Mouse (Mus musculus) retina, postnatal 1 day (tissue): ENCODE results near the gene Gm43552.
"Not testable (repeated sequence)": the region's sequence is repeated elsewhere in the genome, so short reads cannot be mapped to it uniquely, and the experiment has no call there.

ENCODE experiments used
- DNase-seq: peaks from one replicate; pipeline ENCODE4 v3.0.0-alpha.2; 2012

Gm43552 gene

GRCm38 (mm10) chr5:65492716-65493531, at the start of gene Gm43552:
Gene Gm43552 (minus strand): TSS chr5:65492833.
- peak; percentile 96 for DNase-seq

DNA sequence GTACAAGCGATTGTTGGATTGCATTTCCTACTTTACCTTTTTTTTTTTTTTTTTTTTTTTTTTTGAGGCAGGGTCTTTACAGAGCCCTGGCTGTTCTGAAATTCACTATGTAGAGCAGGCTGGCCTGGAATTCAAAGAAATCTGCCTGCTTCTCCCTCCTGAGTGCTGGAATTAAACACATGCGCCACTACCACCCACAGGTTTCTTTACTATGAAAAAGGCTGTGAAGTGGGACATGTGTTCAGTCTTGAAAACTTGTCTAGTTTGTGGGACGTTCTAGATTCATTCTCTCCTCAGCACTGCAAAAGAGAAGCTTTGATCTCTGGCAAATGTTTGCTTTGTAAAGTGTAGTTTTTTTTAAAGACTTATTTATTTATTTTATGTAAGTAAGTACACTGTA, 49.3 kb upstream of the Gm43552 start:
- DNase-seq: no peak

- DNase-seq: no peak
These were observed 47.2 kb upstream of the Gm43552 start for GRCm38 (mm10) chr5:65539786-65540185.

DNA sequence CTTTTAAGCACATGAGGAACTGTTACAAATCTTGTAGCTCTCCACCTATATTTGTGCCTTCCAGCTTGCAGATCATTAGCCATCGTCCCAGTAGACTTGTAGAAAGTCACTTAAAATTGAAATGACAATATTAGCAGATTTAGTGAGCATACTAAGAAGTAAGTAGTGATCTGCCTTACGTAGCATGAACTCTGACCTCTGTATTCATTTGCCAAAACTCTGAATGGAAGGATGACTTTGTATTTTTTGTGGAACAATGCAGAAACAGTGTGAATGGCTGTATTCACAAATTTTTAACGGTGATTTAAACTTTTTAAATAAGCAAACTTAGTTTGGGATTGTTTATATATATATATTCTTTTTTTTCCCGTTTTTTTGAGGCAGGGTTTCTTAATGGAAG, 46.2 kb upstream of the Gm43552 start:
- DNase-seq: no peak

DNA sequence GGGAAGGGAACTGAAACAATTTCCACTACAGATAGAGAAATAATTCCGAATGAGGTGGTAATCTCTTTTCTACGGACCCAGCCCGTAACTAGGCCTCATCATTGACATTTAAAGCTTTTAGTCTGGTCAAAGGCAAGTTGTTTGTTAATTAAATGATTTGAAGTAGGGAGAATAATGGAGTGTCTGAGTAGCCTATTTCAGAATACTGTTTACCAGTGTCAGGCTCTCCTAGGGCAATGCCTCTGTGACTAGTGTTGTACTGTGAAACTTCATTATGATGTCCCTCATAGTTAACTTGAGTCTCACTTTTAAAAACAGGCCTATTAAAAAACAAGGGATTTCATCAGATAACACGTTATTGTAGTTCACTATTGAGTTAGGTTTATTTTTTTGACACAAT, 45.5 kb upstream of the Gm43552 start:
- no peak for DNase-seq

DNA sequence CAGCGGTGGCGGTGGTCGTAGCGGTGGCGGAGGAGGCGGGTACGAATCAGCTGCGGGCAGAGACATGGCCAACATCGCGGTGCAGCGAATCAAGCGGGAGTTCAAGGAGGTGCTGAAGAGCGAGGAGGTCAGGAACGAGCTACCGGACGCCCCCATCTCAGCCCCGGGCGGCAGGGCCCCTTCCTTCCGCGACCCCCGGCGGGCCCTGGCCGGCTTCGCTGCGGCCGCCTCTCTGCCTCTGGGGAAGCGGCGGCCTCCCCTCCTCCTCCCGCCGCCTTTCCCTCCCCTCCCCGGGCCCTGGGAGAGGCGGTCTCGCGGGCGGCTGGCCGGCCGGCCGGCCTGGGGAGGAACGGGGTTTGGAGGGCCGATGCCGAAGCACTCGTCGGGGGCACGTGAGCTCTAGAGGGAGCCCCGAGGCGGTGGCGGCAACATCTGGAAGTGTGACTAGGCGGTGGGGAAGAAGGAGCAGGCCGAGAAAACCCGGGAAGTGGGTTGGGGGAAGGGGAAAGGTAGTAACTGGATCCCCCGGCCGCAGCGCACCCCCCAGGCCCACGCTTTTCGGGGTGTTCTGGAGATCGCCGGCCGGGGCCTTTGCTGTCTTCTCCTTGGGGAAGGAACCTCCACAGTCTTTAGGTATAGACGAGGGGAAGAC, 44.9 kb upstream of the Gm43552 start:
- peak; percentile 77 for DNase-seq

DNA sequence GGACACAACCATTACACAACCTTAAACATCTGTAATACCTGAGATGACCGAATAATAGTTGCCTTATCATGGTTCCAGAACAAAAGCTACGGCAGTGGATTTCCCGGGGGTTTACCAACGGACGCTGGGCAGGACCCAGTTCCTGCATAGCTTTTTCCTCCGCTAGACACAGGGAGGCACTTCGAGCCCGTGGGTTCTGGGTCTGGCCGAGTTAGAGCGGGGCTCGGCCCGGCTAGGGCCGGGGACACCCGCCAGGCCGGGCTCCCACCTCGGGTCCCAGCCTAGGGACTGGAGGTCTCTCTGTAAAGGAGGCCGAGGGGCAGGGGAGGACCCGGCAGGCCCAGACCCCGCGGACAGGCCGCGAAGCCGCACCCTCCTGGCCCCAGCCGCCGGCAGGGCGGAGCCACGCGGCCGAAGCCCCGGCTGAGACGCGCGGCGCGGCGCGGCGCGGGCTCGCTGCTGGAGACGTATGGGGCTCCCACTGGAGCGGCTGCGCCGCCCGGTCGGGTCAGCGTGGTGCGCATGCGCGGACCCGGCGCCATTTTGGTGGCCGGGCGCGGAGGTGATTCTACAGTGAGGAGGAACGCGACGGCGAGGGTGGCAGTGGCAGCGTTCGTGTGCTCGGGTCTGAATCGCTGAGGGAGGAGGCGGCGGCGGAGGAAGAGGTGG, 44.3 kb upstream of the Gm43552 start, which contains the start of the genes Smim14 and Ube2k:
Smim14 (minus strand) TSS at position 434 of the 669 bp plus-strand sequence.
Ube2k (plus strand) TSS at position 483 of the 669 bp plus-strand sequence.
- DNase-seq: peak; percentile 97

- DNase-seq: not testable (repeated sequence)
These were observed 43.4 kb upstream of the Gm43552 start for GRCm38 (mm10) chr5:65536068-65536465.

DNA sequence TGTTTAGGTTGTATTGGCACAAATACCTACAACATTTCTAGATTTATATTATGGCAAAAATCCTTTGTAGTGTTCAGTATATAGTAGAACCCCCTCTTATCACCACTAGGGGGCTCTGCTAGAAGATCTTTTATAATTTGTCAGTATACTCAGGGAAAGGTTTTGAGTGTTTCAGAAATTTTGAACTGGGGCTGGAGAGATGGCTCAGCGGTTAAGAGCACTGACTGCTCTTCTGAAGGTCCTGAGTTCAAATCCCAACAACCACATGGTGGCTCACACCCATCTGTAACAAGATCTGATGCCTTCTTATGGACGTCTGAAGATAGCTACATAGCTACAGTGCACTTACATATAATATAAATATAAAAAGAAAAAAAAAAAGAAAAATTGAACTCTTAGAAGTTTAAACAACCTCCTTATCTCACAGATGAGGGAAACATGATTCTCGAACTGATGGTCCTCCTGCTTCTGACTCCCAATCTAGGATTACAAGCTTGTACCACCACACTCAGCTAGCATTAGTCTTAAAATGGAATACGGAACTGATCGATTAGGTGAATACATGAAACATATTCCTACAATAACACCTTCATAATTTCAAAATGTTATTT, 42.9 kb upstream of the Gm43552 start:
- peak; percentile 74 for DNase-seq

- no peak for DNase-seq
These were observed 41.9 kb upstream of the Gm43552 start for GRCm38 (mm10) chr5:65534496-65534895.

- DNase-seq: no peak
These were observed 38.6 kb upstream of the Gm43552 start for GRCm38 (mm10) chr5:65531283-65531682.

DNA sequence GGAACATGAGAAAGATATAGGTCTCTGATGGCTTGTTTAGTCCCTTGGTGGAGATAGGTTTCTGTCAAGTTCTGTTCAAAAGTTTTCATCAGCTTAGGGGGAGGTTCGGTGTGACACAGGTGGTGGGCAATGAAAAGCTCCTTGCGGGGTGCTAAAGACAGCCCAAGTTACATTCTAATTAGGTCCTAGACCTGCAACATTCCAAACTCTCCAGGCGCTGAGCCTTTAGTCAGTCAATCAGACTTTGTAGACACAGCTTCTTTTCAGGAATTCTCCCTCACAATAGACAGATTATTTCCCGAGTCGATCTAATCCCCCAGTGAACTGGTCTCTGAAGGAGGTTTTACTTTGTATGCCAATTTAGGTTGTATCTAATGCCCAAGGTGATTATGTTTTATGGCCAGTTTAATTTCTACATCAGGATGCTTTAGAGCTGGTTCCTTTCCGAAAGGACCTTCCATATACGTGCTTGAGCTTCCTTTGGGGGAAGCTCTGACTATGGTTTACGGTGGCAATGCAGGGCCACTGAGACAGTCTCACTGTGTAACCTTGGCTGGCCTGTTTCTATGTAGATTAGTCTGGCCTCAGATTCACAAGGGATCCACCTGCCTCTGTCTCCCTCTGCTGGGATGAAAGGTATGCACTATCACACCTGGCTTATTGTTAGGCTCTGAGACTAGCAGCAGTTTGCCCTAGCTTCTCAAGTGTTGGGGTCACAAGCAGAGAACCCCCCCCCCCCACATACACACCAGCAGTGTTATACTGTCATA, 33.2 kb upstream of the Gm43552 start:
- peak; percentile 31 for DNase-seq

DNA sequence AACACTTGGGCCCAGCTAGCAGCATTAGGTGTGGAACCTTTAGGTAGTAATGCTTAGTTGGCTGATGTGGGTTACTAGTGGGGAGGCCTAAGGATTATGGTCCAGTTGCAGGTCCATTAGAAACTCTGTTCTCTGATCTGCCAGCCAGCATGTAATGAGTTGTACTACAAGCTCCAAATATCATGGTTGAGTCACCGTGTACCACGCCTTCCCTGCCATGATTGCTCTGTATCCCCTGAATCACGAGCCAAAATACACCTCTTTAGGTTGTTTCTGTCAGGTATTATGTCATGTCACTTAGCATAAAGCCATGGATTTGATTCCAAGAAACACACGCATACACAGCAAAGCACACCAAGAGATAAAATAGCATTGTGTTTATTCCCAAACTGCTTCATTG, 32.2 kb upstream of the Gm43552 start:
- no peak for DNase-seq

- peak; percentile 56 for DNase-seq
These were observed 29.2 kb upstream of the Gm43552 start for GRCm38 (mm10) chr5:65521803-65522202.

- DNase-seq: no peak
These were observed 22.1 kb upstream of the Gm43552 start for GRCm38 (mm10) chr5:65514635-65515278.

GRCm38 (mm10) chr5:65513506-65513905, 20.9 kb upstream of the Gm43552 start:
- DNase-seq: no peak

DNA sequence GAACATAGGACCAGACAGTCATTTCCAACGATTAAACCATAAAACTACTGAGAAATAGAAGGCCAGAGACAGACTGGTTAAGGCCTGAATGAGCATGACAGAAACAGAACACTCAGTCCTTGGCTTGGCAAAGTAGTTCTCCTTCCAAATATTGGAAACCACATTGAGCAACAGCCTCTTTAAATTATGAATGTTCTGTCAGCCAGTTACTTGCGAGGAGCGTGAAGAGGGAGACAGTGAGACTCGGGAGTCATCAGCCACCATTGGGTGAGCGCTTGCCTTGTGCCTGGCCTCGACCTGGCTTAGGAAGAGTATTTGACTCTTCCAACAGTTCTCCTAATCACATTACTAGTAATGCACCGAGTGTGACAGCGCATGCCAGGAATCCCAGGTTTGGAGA, 15.8 kb upstream of the Gm43552 start:
- no peak for DNase-seq

- DNase-seq: peak; percentile 27
These were observed 13.2 kb upstream of the Gm43552 start for GRCm38 (mm10) chr5:65505786-65506185.

DNA sequence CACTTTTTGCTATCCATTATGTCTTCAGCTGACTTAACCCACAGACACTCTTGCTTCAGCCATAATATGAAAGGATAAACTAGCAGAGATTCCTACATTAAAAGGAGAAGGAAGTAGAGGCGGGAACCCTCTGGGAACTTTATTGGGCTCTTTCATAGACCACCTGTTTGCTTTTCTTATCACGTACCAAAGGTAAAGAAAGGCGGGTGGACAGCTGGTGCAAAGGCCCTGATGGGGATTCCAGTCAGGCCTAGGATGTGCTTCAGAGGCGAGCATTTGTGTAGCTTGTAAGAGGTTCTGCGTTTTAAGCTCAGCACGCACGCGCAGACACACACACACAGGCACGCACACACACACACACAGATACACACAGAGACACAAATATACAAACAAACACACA, 8.8 kb upstream of the Gm43552 start:
- no peak for DNase-seq

DNA sequence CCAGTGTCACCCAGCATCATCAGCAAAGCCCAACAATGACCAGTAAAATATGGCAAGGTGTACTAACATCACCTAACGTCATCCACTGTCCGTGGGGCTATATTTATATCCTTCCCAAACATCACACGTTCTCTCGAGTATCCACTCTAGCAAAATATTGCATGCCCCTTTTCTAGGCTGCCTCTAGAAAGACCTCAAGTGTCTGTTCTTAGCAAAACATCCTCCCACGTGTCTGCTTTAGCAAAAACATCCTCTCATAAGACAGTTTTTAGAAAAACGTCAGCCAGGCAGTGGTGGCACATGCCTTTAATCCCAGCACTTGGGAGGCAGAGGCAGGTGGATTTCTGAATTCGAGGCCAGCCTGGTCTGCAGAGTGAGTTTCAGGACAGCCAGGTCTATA, 7.6 kb upstream of the Gm43552 start:
- no peak for DNase-seq

DNA sequence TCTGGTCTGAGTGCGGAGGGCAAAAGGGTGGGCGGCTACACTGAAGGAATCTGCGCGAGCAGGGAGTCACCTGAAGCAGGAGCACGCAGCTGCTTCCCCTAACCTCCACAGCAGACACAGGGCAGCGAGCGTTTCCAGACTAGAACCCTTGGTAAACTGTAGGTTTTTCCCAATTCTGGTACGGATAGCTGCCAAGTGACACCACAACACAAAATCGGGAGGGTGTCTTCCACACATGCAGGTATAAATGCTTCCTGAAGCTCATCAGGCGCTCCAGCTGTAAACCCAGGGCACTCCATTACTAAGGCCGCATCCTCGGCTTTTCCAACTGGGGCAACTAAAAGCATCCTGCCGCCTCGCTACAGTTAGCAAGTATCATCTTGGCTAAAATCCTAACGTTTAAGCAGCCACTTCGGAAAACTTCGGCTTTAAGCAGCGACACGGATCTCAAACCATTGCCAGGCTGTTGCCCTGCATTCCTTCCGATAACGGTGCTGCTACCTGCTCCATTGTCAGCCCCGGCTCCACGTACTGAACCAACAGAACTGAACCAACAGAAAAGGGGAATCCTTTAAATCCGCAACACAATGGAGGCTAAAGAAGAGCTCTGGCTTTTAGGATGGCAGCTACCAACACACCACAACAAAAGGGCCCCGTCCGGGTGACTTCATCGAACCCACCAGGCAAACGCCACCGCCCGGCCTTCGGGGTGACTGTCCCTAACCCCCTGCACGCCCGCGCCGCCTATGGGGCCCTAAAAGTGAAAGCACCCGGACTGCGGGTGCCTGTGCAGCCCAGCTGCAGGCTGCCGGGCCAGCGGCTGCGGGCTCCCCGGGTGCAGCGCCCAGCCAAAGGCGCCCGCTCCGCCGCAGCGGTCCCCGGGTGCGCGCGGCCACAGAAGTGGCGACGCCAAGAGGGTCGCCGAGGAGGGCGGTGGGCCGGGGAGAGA, 592 bp downstream of the Gm43552 start:
- peak; percentile 82 for DNase-seq
